Mouse (Mus musculus): Measurements from ENCODE around the gene Drosha. TPM values are rescaled to one million over a fixed set of nuclear protein-coding genes. Genes with fewer than 3 reads are reported as not detected.
A peak's percentile ranks its signal among the peaks of the same experiment; 100 is the strongest.

Drosha gene
- polyA plus RNA-seq, 1 experiment from 2014 or later, result 47.3 TPM

DNA sequence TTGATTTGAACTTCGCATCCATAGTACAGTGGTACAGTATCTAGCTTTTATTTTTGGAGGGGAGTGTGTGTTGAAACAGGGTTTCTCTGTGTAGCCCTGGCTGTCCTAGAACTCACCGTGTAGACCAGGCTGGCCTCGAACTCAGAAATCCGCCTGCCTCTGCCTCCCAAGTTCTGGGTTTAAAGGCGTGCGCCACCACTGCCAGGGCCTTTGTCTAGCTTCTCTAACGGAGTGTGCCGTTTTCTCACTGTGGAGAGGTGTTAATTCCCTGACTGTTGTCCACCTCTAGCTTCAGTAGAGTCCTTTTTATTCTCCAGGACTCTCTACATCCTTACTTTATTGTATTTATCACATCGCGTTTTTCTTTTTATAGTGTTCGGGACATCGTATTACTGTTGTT lies 793 bp downstream of the Drosha start:
- DNase-seq (ENCODE audit: low read depth, low spot score), result no peak
- CTCF ChIA-PET, result interaction anchor here (0.6 kb wide), 1 partner anchor 53 kb away, joined by 3 read pairs; no protein-coding TSS in a partner anchor
- in situ Hi-C loops (cut with MboI; ENCODE audit: low pct_unique_long_range_greater_than_20kb), result no loop called here
- no peak for TF ChIP-seq CTCF (IDR thresholded peaks at IDR 0.05)
- no peaks in the 10 kb centered on the region for H3K27me3 ChIP-seq
- no peak for ATAC-seq
- POLR2A ChIA-PET, result no interaction called here

DNA sequence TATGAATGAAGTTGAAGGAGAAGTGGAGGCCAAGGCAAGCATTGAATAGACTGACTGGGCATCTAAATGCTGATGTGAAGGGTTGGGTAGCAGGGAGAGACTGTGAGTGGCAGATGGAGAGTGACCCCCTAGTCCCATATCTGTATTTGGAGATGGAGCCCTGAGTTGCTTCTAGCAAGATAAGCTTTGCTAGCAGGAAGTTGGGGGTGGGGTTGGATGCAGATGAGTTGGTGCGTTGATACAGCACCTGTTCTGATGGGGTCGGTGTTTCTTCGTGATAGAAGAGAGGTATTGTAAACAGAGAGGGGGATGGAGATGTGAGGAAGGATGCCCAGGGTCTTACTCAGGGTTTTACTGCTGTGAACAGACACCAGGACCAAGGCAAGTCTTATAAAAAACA lies 5.3 kb downstream of the Drosha start:
- ChIA-PET POLR2A (no interaction called here), CTCF (no interaction called here)
- no peak for DNase-seq (ENCODE audit: low read depth, low spot score)
- in situ Hi-C loops (cut with MboI; ENCODE audit: low pct_unique_long_range_greater_than_20kb), result no loop called here
- no peak for ATAC-seq
- no peaks in the 10 kb centered on the region for H3K27me3 ChIP-seq
- no peak for TF ChIP-seq CTCF (IDR thresholded peaks at IDR 0.05)

DNA sequence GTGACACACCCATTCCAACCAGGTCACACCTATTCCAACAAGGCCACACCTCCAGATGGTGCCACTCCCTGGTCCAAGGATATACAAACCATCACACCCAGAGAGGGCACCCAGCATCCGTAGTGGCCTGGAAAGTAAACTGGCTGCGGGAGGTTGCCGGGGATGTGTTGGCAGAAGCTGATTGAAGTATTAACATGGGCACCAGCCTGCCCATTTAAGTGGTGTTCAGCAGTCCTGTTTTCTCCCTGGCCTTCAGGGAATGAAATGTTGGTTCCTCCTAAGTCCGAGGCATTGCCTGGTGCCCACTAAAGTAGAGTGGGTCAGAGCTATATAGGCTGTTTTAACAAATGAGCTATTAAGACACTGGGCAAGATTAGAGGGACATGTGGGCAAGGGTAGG lies 8.0 kb downstream of the Drosha start:
- H3K27me3 ChIP-seq, result no peaks in the 10 kb centered on the region
- no peak for DNase-seq (ENCODE audit: low read depth, low spot score)
- ChIA-PET CTCF (no interaction called here), POLR2A (no interaction called here)
- TF ChIP-seq CTCF (IDR thresholded peaks at IDR 0.05), result no peak
- no peak for ATAC-seq
- in situ Hi-C loops (cut with MboI; ENCODE audit: low pct_unique_long_range_greater_than_20kb), result no loop called here

DNA sequence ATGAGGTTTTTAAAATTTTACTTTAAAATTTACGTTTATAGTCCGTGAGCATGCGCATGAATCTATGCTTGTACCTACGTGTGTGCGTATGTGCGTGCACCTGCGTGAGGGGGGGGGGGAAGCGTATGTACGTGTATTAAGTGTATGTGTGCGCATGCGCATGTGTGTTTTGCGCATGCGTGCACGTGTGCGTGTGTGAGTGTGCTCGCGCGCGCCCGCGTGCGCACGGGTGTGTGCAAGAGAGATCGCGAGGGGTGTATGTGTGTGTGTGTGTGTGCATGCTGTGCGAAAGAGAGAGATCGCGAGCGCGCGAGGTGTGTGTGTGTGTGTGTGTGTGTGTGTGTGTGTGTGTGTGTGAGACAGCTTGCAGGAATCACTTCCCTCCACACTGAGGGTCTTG lies 8.8 kb downstream of the Drosha start:
- H3K27me3 ChIP-seq, result no peaks in the 10 kb centered on the region
- TF ChIP-seq CTCF (IDR thresholded peaks at IDR 0.05), result no peak
- ChIA-PET CTCF (no interaction called here), POLR2A (no interaction called here)
- ATAC-seq (no peak), DNase-seq (ENCODE audit: low read depth, low spot score) (no peak)
- in situ Hi-C loops (cut with MboI; ENCODE audit: low pct_unique_long_range_greater_than_20kb), result no loop called here

DNA sequence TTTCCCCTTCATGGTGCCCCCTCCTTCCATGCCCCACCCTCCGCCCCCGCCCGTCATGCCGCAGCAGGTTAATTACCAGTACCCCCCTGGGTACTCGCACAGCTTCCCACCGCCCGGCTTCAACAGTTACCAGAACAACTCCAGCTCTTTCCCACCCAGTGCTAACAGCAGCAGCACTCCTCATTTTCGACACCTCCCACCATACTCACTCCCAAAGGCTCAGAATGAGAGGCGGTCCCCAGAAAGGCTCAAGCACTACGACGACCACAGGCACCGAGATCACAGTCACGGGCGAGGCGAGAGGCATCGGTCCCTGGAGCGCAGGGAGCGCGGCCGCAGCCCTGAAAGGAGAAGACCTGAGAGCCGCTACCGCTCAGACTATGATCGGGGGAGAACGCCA lies 9.6 kb downstream of the Drosha start:
- ChIA-PET POLR2A (no interaction called here), CTCF (no interaction called here)
- ATAC-seq (no peak), DNase-seq (ENCODE audit: low read depth, low spot score) (no peak)
- H3K27me3 ChIP-seq, result no peaks in the 10 kb centered on the region
- no peak for TF ChIP-seq CTCF (IDR thresholded peaks at IDR 0.05)
- in situ Hi-C loops (cut with MboI; ENCODE audit: low pct_unique_long_range_greater_than_20kb), result no loop called here

DNA sequence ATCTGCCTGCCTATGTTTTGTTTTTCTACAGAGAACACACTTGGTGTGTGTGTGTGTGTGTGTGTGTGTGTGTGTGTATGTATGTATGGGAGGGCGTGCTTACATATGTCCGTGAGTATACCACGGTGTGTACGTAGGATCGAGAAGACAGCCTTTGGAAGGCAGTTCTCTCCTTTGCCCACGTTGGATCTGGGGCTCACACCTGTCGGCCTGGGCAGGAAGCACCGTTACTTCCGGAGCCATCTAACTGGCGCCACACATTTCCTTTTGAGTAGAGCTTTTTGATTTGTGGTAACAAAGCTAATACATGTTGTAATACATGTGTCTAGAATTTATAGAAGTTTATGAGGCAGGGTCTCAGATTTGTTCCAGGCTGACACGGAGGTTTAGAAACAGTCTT lies 16.1 kb downstream of the Drosha start:
- DNase-seq (ENCODE audit: low read depth, low spot score) (no peak), ATAC-seq (no peak)
- ChIA-PET POLR2A (no interaction called here), CTCF (no interaction called here)
- in situ Hi-C loops (cut with MboI; ENCODE audit: low pct_unique_long_range_greater_than_20kb), result no loop called here
- TF ChIP-seq CTCF (IDR thresholded peaks at IDR 0.05), result no peak
- no peaks in the 10 kb centered on the region for H3K27me3 ChIP-seq

DNA sequence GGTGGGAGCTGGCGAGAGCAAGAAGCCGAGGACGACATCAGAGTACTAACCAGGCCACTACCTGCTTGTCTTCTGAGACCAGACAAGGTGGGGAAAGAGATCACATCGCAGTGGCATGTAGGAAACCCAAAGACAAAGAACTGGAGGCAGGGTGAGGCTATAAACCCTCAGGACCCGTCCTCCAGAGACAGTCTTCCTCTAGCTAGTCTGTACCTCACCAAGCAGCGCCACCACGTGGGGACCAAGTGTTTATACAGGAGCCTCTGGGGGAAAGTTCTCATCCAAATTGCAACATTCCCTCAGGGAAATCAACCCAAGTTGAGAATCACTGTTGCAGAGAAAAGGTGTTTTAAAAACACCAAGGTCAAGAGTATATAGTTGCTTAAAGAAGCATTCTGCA lies 18.2 kb downstream of the Drosha start:
- no peak for DNase-seq (ENCODE audit: low read depth, low spot score)
- no peak for ATAC-seq
- in situ Hi-C loops (cut with MboI; ENCODE audit: low pct_unique_long_range_greater_than_20kb), result no loop called here
- H3K27me3 ChIP-seq, result no peaks in the 10 kb centered on the region
- ChIA-PET CTCF (no interaction called here), POLR2A (no interaction called here)
- no peak for TF ChIP-seq CTCF (IDR thresholded peaks at IDR 0.05)

DNA sequence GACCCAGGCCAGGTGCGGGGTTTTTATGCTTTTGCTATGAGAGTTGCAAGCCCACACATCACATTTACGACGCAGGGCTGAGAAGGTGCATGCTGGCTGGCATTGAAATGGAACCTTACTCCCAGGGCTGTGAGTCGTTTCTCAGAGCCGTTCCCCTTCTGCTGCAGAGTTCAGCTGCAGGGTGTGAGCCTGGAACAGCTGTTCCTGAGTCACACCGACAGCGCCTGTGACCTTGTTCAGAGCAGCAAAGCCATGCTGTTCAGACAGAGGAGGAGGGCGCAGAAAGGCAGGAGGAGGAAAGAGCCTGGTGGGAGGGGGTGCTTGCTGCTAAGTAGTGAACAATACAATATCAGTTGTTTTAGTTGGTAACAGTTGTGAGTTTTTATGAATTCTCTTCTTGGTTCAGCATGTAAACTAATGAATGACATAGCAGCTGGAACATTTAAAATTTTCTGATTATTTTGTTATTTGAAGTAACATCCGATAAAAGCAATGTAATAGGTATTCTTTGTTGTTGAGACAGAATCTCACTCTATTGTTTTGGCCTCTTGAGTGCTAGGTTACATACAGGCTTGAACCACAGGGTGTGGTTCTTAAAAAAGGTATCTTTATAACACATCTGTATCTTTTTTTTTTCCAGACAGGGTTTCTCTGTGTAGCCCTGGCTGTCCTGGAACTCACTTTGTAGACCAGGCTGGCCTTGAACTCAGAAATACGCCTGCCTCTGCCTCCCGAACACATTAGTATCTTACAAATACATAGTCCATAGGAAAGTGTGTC lies 23.8 kb downstream of the Drosha start:
- ChIA-PET CTCF (no interaction called here), POLR2A (no interaction called here)
- no peaks in the 10 kb centered on the region for H3K27me3 ChIP-seq
- TF ChIP-seq CTCF (IDR thresholded peaks at IDR 0.05), result no peak
- in situ Hi-C loops (cut with MboI; ENCODE audit: low pct_unique_long_range_greater_than_20kb), result no loop called here
- ATAC-seq (no peak), DNase-seq (ENCODE audit: low read depth, low spot score) (no peak)

DNA sequence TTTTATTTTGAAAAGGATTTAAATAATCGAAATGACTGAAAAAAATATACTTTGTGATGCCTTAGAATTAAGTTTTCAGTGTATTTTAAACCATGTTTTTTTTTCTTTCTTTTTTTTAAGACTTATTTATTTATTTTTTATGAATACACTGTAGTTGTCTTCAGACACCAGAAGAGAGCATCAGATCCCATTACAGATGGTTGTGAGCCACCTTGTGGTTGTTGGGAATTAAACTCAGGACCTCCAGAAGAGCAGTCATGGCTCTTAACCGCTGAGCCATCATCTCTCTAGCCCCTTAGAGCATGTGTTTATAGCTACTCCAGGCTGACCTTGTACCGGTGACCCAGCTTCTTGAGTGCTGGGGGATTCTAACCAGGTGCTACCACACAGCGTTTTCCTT lies 24.8 kb downstream of the Drosha start:
- TF ChIP-seq CTCF (IDR thresholded peaks at IDR 0.05), result no peak
- no peaks in the 10 kb centered on the region for H3K27me3 ChIP-seq
- no peak for DNase-seq (ENCODE audit: low read depth, low spot score)
- POLR2A ChIA-PET, result no interaction called here
- CTCF ChIA-PET, result interaction anchor here (1.6 kb wide), 1 partner anchor 12 kb away, joined by 3 read pairs; no protein-coding TSS in a partner anchor
- in situ Hi-C loops (cut with MboI; ENCODE audit: low pct_unique_long_range_greater_than_20kb), result no loop called here
- no peak for ATAC-seq

DNA sequence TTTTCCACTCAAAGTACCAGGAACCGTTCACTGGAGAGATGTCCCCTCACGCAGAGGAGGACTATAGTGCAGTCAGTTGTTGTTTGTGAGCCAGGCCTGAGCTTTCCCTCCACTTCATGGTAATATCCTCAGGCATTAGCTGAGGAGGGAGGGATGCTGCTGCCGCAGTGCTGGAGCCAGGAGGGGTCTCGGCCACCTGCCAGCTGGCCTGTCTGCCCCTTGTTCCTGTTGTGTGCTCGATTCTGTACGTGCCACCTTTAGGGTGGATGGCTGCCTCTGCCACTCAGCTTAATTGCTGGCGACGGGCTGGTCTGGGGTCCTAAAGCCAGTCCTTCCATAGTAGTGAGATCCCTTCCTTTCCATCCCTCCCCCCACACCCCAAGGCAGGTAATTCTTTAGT lies 28.9 kb downstream of the Drosha start:
- ChIA-PET CTCF (interaction anchor here (1.3 kb wide), 1 partner anchor 18 kb away, joined by 3 read pairs; no protein-coding TSS in a partner anchor), POLR2A (no interaction called here)
- no peak for TF ChIP-seq CTCF (IDR thresholded peaks at IDR 0.05)
- DNase-seq (ENCODE audit: low read depth, low spot score), result no peak
- in situ Hi-C loops (cut with MboI; ENCODE audit: low pct_unique_long_range_greater_than_20kb), result no loop called here
- H3K27me3 ChIP-seq, result no peaks in the 10 kb centered on the region
- no peak for ATAC-seq

DNA sequence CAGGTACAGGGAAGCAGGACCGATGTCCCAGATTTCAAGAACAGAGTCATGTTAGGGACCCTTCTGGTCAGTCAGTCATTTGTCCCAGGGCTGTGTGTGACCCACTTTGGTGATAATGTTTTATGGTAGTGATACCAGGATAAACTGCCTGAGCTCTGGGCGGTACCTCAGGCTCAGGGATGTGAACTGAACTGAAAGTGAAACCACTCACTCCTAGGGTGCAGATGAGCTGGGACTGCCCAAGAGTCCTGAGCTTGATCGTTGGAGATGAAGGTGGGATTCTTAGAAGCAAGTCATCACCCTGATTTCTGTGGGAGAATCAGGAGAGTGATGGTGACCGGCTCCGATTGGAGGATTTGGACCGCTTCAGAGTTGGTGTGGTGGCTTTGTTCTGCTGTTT lies 32.2 kb downstream of the Drosha start:
- POLR2A ChIA-PET, result no interaction called here
- DNase-seq (ENCODE audit: low read depth, low spot score), result no peak
- no peaks in the 10 kb centered on the region for H3K27me3 ChIP-seq
- CTCF ChIA-PET, result interaction anchor here (1.2 to 1.7 kb wide), 3 partner anchors 9 to 33 kb away, joined by 3 to 5 read pairs (median 3); partner anchors contain the start of gene 6030458C11Rik
- in situ Hi-C loops (cut with MboI; ENCODE audit: low pct_unique_long_range_greater_than_20kb), result no loop called here
- ATAC-seq, result peak; percentile 7
- no peak for TF ChIP-seq CTCF (IDR thresholded peaks at IDR 0.05)
